28 mouse cellular contexts compared by ENCODE assay signal in genomic region chr10:13541721-13542120, GRCm38 (mm10).
"Had no signal": no experiment of that assay in that cellular context is flagged by ENCODE, and none has a peak within 500 bp of the region (broad histone marks: within the 10 kb centered on the region; RNA-seq: fewer than 3 reads in every experiment).

No protein-coding gene starts in this region.

- H3K27me3 ChIP-seq: limb, embryonic 12.5 days; limb, embryonic 13.5 days; limb, embryonic 15.5 days; liver, embryonic 12.5 days; liver, embryonic 13.5 days; liver, embryonic 15.5 days; lung, embryonic 15.5 days; megakaryocyte, embryonic 14.5 days; midbrain, embryonic 12.5 days; midbrain, embryonic 13.5 days; midbrain, embryonic 15.5 days; neural tube, embryonic 12.5 days; neural tube, embryonic 13.5 days had no signal

- H3K9ac ChIP-seq: limb, embryonic 12.5 days; limb, embryonic 13.5 days; limb, embryonic 15.5 days; liver, embryonic 12.5 days; liver, embryonic 13.5 days; liver, embryonic 14.5 days; liver, embryonic 15.5 days; liver, postnatal 0 days; lung, embryonic 14.5 days; lung, embryonic 15.5 days; midbrain, embryonic 12.5 days; midbrain, embryonic 13.5 days; midbrain, embryonic 15.5 days; neural tube, embryonic 12.5 days; neural tube, embryonic 13.5 days had no signal

- H3K4me3 ChIP-seq: left cerebral cortex, adult 2 months; limb, embryonic 10.5 days; limb, embryonic 12.5 days; limb, embryonic 13.5 days; limb, embryonic 15.5 days; liver, embryonic 12.5 days; liver, embryonic 13.5 days; liver, embryonic 15.5 days; lung, embryonic 15.5 days; megakaryocyte, embryonic 14.5 days; midbrain, embryonic 10.5 days; midbrain, embryonic 12.5 days; midbrain, embryonic 13.5 days; midbrain, embryonic 15.5 days; myocyte; neural tube, embryonic 12.5 days; neural tube, embryonic 13.5 days had no signal

- H3K4me1 ChIP-seq: limb, embryonic 10.5 days; limb, embryonic 12.5 days; limb, embryonic 13.5 days; limb, embryonic 15.5 days; liver, embryonic 12.5 days; liver, embryonic 13.5 days; liver, embryonic 15.5 days; lung, embryonic 15.5 days; midbrain, embryonic 10.5 days; midbrain, embryonic 12.5 days; midbrain, embryonic 13.5 days; midbrain, embryonic 15.5 days; neural tube, embryonic 12.5 days; neural tube, embryonic 13.5 days had no signal

- H3K4me2 ChIP-seq: limb, embryonic 12.5 days; limb, embryonic 13.5 days; limb, embryonic 15.5 days; liver, embryonic 11.5 days; liver, embryonic 12.5 days; liver, embryonic 13.5 days; liver, embryonic 15.5 days; lung, embryonic 14.5 days; lung, embryonic 15.5 days; midbrain, embryonic 11.5 days; midbrain, embryonic 12.5 days; midbrain, embryonic 13.5 days; midbrain, embryonic 15.5 days; neural tube, embryonic 12.5 days; neural tube, embryonic 13.5 days had no signal

- ATAC-seq: liver, embryonic 12.5 days; liver, postnatal 0 days; midbrain, embryonic 13.5 days; midbrain, embryonic 15.5 days; midbrain, embryonic 16.5 days had no signal

- DNase-seq: left cerebral cortex, postnatal 4 days; liver; liver, embryonic 13.5 days; liver, postnatal 0 days; lung, embryonic 14.5 days; lung, postnatal 14 days; midbrain, embryonic 14.5 days had no signal

- H3K9me3 ChIP-seq: limb, embryonic 10.5 days; limb, embryonic 12.5 days; limb, embryonic 13.5 days; limb, embryonic 15.5 days; liver, embryonic 12.5 days; liver, embryonic 13.5 days; liver, embryonic 15.5 days; lung, embryonic 15.5 days; megakaryocyte, embryonic 14.5 days; midbrain, embryonic 10.5 days; midbrain, embryonic 12.5 days; midbrain, embryonic 13.5 days; midbrain, embryonic 15.5 days; neural tube, embryonic 12.5 days; neural tube, embryonic 13.5 days had no signal

- H3K27ac ChIP-seq: left cerebral cortex, adult 2 months; limb, embryonic 10.5 days; limb, embryonic 12.5 days; limb, embryonic 13.5 days; limb, embryonic 15.5 days; liver, embryonic 12.5 days; liver, embryonic 13.5 days; liver, embryonic 14.5 days; liver, embryonic 15.5 days; lung, embryonic 15.5 days; macrophage; midbrain, embryonic 10.5 days; midbrain, embryonic 12.5 days; midbrain, embryonic 13.5 days; midbrain, embryonic 15.5 days; neural tube, embryonic 12.5 days; neural tube, embryonic 13.5 days had no signal
